Mouse (Mus musculus) hindlimb bud, embryonic 11.5 days (tissue): ENCODE data around the gene Gnb3.
"Not testable (repeated sequence)": the region's sequence is repeated elsewhere in the genome, so short reads cannot be mapped to it uniquely, and the experiment has no call there.

Source experiments
- DNase-seq: peaks from one replicate; pipeline ENCODE4 v3.0.0-alpha.2; 2012; ENCODE audit warnings: low read depth, low spot score; ENCODE audit errors: extremely low spot score

Gnb3 gene

GRCm38 (mm10) chr6:124803691-124804090 is 36.4 kb downstream of the Gnb3 start:
- DNase-seq, result not testable (repeated sequence)

- DNase-seq, result no peak
Observed at GRCm38 (mm10) chr6:124803061-124803460, 37.0 kb downstream of the Gnb3 start.

GRCm38 (mm10) chr6:124802400-124802799 is 37.7 kb downstream of the Gnb3 start:
- not testable (repeated sequence) for DNase-seq

- DNase-seq, result no peak
Observed at GRCm38 (mm10) chr6:124796200-124796599, 43.9 kb downstream of the Gnb3 start.

GRCm38 (mm10) chr6:124795781-124796180 is 44.3 kb downstream of the Gnb3 start:
- DNase-seq, result no peak

- DNase-seq, result no peak
Observed at GRCm38 (mm10) chr6:124791911-124792310, 48.2 kb downstream of the Gnb3 start.

GRCm38 (mm10) chr6:124790121-124790520 is 50.0 kb downstream of the Gnb3 start:
- no peak for DNase-seq

GRCm38 (mm10) chr6:124789519-124789918 is 50.6 kb downstream of the Gnb3 start:
- DNase-seq, result no peak

- DNase-seq, result no peak
Observed at GRCm38 (mm10) chr6:124787722-124788121, 52.4 kb downstream of the Gnb3 start.

- no peak for DNase-seq
Observed at GRCm38 (mm10) chr6:124786756-124787420, 53.2 kb downstream of the Gnb3 start.
